Mouse (Mus musculus): ENCODE data around the gene Exoc7. TPM values are rescaled to one million over a fixed set of nuclear protein-coding genes. Genes with fewer than 3 reads are reported as not detected.

The Exoc7 gene
- polyA plus RNA-seq, 1 experiment, result 24.1 TPM

DNA sequence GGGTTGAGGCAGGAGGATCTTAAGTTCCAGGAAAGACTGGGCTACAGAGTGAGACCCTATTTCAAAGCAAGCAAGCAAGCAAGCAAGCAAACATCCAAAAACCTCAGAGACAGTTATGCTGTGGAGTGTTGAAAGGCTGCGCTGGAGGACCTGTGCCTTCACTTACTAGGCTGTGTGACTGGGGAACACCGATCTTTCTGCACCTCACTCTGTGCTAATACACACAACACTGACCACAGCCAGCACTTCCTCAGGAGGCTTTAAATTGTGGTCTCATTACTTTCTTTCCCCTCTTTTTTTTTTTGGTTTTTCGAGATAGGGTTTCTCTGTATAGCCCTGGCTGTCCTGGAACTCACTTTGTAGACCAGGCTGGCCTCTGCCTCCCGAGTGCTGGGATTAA lies 41.2 kb downstream of the Exoc7 start:
- 88% methylated on average over 4 of the region's 4 CpGs for WGBS
- Histone ChIP-seq H3K4me1 (ENCODE audit: control insufficient read depth, insufficient read depth, insufficient read length, low read length) (peaks cover 8% of the 10 kb centered on the region), H3K27me3 (ENCODE audit: control insufficient read depth, insufficient read depth, low read length) (no peaks in the 10 kb centered on the region), H3K36me3 (ENCODE audit: control insufficient read depth, insufficient read depth, low read length) (peaks cover 63% of the 10 kb centered on the region), H3K4me3 (ENCODE audit: low read depth, low read length) (no peak overlapping the region), H3K27ac (ENCODE audit: insufficient read depth, low read depth, low read length) (no peak overlapping the region)
- TF ChIP-seq POLR2A (IDR thresholded peaks at IDR 0.05; ENCODE audit: low read depth, low read length) (no peak), CTCF (IDR thresholded peaks at IDR 0.05; ENCODE audit: extremely low read depth, insufficient read length, insufficient replicate concordance, low read depth, low read length) (no peak)

DNA sequence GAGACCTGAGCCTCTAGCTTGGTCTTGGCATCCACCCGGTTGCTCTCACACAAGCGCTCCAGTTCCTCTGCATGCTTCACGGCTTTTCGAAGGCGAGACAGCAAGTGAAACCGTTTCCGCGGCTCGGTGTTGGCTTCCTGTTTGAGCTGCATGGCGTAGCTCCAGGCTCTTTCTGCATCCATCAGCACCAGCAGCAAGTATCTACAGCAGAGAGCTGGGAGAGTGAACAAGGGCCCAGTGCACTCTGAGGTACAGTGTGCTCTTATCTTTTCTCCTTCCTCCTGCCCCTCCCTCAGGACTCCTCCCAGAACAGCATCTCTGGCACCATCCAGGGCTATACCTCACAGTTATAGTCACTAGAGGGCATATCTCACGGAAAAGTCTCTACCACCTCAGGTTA lies 41.7 kb downstream of the Exoc7 start:
- Histone ChIP-seq H3K36me3 (ENCODE audit: control insufficient read depth, insufficient read depth, low read length) (peaks cover 66% of the 10 kb centered on the region), H3K4me1 (ENCODE audit: control insufficient read depth, insufficient read depth, insufficient read length, low read length) (peaks cover 8% of the 10 kb centered on the region), H3K27ac (ENCODE audit: insufficient read depth, low read depth, low read length) (no peak overlapping the region), H3K27me3 (ENCODE audit: control insufficient read depth, insufficient read depth, low read length) (no peaks in the 10 kb centered on the region), H3K4me3 (ENCODE audit: low read depth, low read length) (no peak overlapping the region)
- WGBS, result 75% methylated on average over 11 of the region's 11 CpGs
- TF ChIP-seq CTCF (IDR thresholded peaks at IDR 0.05; ENCODE audit: extremely low read depth, insufficient read length, insufficient replicate concordance, low read depth, low read length), result no peak
- no peak for TF ChIP-seq POLR2A (IDR thresholded peaks at IDR 0.05; ENCODE audit: low read depth, low read length)

GRCm38 (mm10) chr11:116260259-116260658 lies 46.8 kb downstream of the Exoc7 start:
- TF ChIP-seq POLR2A (IDR thresholded peaks at IDR 0.05; ENCODE audit: low read depth, low read length), result no peak
- TF ChIP-seq CTCF (IDR thresholded peaks at IDR 0.05; ENCODE audit: extremely low read depth, insufficient read length, insufficient replicate concordance, low read depth, low read length), result no peak
- peaks cover 77% of the 10 kb centered on the region for H3K36me3 ChIP-seq (ENCODE audit: control insufficient read depth, insufficient read depth, low read length)
- H3K4me1 ChIP-seq (ENCODE audit: control insufficient read depth, insufficient read depth, insufficient read length, low read length), result no peaks in the 10 kb centered on the region
- no peak overlapping the region for H3K4me3 ChIP-seq (ENCODE audit: low read depth, low read length)
- 69% methylated on average over 7 of the region's 7 CpGs for WGBS
- H3K27ac ChIP-seq (ENCODE audit: insufficient read depth, low read depth, low read length), result no peak overlapping the region
- no peaks in the 10 kb centered on the region for H3K27me3 ChIP-seq (ENCODE audit: control insufficient read depth, insufficient read depth, low read length)

GRCm38 (mm10) chr11:116259461-116259860 lies 47.6 kb downstream of the Exoc7 start:
- WGBS, result 71% methylated on average over 8 of the region's 8 CpGs
- Histone ChIP-seq H3K27me3 (ENCODE audit: control insufficient read depth, insufficient read depth, low read length) (no peaks in the 10 kb centered on the region), H3K4me1 (ENCODE audit: control insufficient read depth, insufficient read depth, insufficient read length, low read length) (no peaks in the 10 kb centered on the region), H3K36me3 (ENCODE audit: control insufficient read depth, insufficient read depth, low read length) (peaks cover 82% of the 10 kb centered on the region), H3K4me3 (ENCODE audit: low read depth, low read length) (no peak overlapping the region), H3K27ac (ENCODE audit: insufficient read depth, low read depth, low read length) (no peak overlapping the region)
- TF ChIP-seq CTCF (IDR thresholded peaks at IDR 0.05; ENCODE audit: extremely low read depth, insufficient read length, insufficient replicate concordance, low read depth, low read length) (no peak), POLR2A (IDR thresholded peaks at IDR 0.05; ENCODE audit: low read depth, low read length) (no peak)

GRCm38 (mm10) chr11:116255982-116256675 lies 50.9 kb downstream of the Exoc7 start:
- TF ChIP-seq POLR2A (IDR thresholded peaks at IDR 0.05; ENCODE audit: low read depth, low read length) (no peak), CTCF (IDR thresholded peaks at IDR 0.05; ENCODE audit: extremely low read depth, insufficient read length, insufficient replicate concordance, low read depth, low read length) (no peak)
- H3K27ac ChIP-seq (ENCODE audit: insufficient read depth, low read depth, low read length), result no peak overlapping the region
- H3K4me1 ChIP-seq (ENCODE audit: control insufficient read depth, insufficient read depth, insufficient read length, low read length), result no peaks in the 10 kb centered on the region
- H3K4me3 ChIP-seq (ENCODE audit: low read depth, low read length), result no peak overlapping the region
- H3K27me3 ChIP-seq (ENCODE audit: control insufficient read depth, insufficient read depth, low read length), result no peaks in the 10 kb centered on the region
- 73% methylated on average over 9 of the region's 9 CpGs for WGBS
- H3K36me3 ChIP-seq (ENCODE audit: control insufficient read depth, insufficient read depth, low read length), result peaks cover 83% of the 10 kb centered on the region

GRCm38 (mm10) chr11:116255090-116255981 lies 51.7 kb downstream of the Exoc7 start:
- H3K4me3 ChIP-seq (ENCODE audit: low read depth, low read length), result no peak overlapping the region
- no peaks in the 10 kb centered on the region for H3K4me1 ChIP-seq (ENCODE audit: control insufficient read depth, insufficient read depth, insufficient read length, low read length)
- no peaks in the 10 kb centered on the region for H3K27me3 ChIP-seq (ENCODE audit: control insufficient read depth, insufficient read depth, low read length)
- no peak overlapping the region for H3K27ac ChIP-seq (ENCODE audit: insufficient read depth, low read depth, low read length)
- H3K36me3 ChIP-seq (ENCODE audit: control insufficient read depth, insufficient read depth, low read length), result peaks cover 82% of the 10 kb centered on the region
- WGBS, result 82% methylated on average over 22 of the region's 22 CpGs
- TF ChIP-seq POLR2A (IDR thresholded peaks at IDR 0.05; ENCODE audit: low read depth, low read length) (no peak), CTCF (IDR thresholded peaks at IDR 0.05; ENCODE audit: extremely low read depth, insufficient read length, insufficient replicate concordance, low read depth, low read length) (no peak)

DNA sequence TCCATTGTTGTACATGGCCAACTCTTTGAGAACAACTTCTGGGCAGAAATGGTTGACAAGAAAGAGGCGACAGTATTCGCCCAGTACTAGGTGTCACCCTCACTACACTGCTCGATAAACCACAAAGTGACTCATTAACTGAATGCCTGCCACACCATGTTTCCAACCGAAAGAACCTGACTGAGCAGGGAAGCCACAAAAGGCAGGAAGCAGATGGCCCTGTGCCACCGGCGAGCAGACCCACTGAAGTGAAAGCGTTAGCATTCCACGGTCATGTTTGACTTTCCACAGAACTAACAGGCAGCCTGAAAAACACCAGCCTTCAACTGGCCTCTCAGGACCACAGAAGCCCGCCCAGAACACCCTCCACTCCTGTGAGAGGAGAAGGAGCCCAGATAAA lies 52.4 kb downstream of the Exoc7 start:
- no peak overlapping the region for H3K4me3 ChIP-seq (ENCODE audit: low read depth, low read length)
- H3K4me1 ChIP-seq (ENCODE audit: control insufficient read depth, insufficient read depth, insufficient read length, low read length), result no peaks in the 10 kb centered on the region
- H3K27me3 ChIP-seq (ENCODE audit: control insufficient read depth, insufficient read depth, low read length), result no peaks in the 10 kb centered on the region
- H3K27ac ChIP-seq (ENCODE audit: insufficient read depth, low read depth, low read length), result no peak overlapping the region
- peaks cover 82% of the 10 kb centered on the region for H3K36me3 ChIP-seq (ENCODE audit: control insufficient read depth, insufficient read depth, low read length)
- WGBS, result 63% methylated on average over 9 of the region's 9 CpGs
- TF ChIP-seq CTCF (IDR thresholded peaks at IDR 0.05; ENCODE audit: extremely low read depth, insufficient read length, insufficient replicate concordance, low read depth, low read length) (no peak), POLR2A (IDR thresholded peaks at IDR 0.05; ENCODE audit: low read depth, low read length) (no peak)
